Mouse (Mus musculus) cerebellum, adult (tissue): Measurements from ENCODE around the gene Inhbc.
"Not testable (repeated sequence)": the region's sequence is repeated elsewhere in the genome, so short reads cannot be mapped to it uniquely, and the experiment has no call there.

Experiments
- ATAC-seq: cut with Nextera tagmentation; 2 replicates; pipeline ENCODE4 v1.9.2; 2017; ENCODE audit warnings: mild to moderate bottlenecking, moderate library complexity, mixed read lengths; ENCODE audit not compliant: insufficient number of reproducible peaks, low FRiP score, low TSS enrichment

Inhbc gene

DNA sequence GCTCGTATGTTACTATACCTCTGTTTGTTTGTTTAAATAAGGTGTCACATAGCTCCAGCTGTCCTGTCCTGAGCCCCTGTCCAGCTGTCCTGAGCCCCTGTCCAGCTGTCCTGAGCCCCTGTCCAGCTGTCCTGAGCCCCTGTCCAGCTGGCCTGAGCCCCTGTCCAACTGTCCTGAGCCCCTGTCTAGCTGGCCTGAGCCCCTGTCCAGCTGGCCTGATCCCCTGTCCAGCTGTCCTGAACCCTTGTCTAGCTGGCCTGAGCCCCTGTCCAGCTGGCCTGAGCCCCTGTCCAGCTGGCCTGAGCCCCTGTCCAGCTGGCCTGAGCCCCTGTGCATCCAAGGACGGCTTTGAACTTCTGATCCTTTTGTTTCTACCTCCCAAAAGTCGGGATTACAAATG is 61.1 kb downstream of the Inhbc start:
- not testable (repeated sequence) for ATAC-seq
